Mouse (Mus musculus): ENCODE results near the gene Ms4a3. TPM values are rescaled to one million over a fixed set of nuclear protein-coding genes. Genes with fewer than 3 reads are reported as not detected.

The Ms4a3 gene
- polyA plus RNA-seq (2015; fragmentation: Nextera tagmentation; extraction: Ambion mirVana), result not detected in 2 replicates

- Histone ChIP-seq H3K9ac (no peak within 1 kb of the TSS), H3K9me3 (no peaks in the 10 kb centered on the region), H3K27ac (no peak within 1 kb of the TSS), H3K27me3 (replicated peaks) (no peaks in the 10 kb centered on the region), H3K4me3 (no peak within 1 kb of the TSS), H3K36me3 (replicated peaks) (no peaks in the 10 kb centered on the region), H3K4me2 (no peak within 1 kb of the TSS), H3K4me1 (no peaks in the 10 kb centered on the region)
- 84% methylated on average over 1 of the region's 1 CpGs for WGBS
- ATAC-seq (replicated peaks), result no peak
Observed at GRCm38 (mm10) chr19:11640732-11641131, at the start of gene Ms4a3. Ms4a3 (minus strand) TSS chr19:11640851.

- H3K4me3 ChIP-seq, result no peak overlapping the region
- H3K27ac ChIP-seq, result no peak overlapping the region
- H3K9me3 ChIP-seq, result no peaks in the 10 kb centered on the region
- no peaks in the 10 kb centered on the region for H3K36me3 ChIP-seq (replicated peaks)
- no peaks in the 10 kb centered on the region for H3K27me3 ChIP-seq (replicated peaks)
- no peaks in the 10 kb centered on the region for H3K4me1 ChIP-seq
- H3K9ac ChIP-seq, result no peak overlapping the region
- no peak for ATAC-seq (replicated peaks)
- no peak overlapping the region for H3K4me2 ChIP-seq
Observed at GRCm38 (mm10) chr19:11661562-11661961, 20.9 kb upstream of the Ms4a3 start.

GRCm38 (mm10) chr19:11660459-11660858 lies 19.8 kb upstream of the Ms4a3 start, which contains the start of gene Oosp2:
Oosp2 (minus strand) TSS chr19:11660559.
- Histone ChIP-seq H3K9me3 (no peaks in the 10 kb centered on the region), H3K9ac (no peak within 1 kb of the TSS), H3K27ac (no peak within 1 kb of the TSS), H3K4me2 (no peak within 1 kb of the TSS), H3K27me3 (replicated peaks) (no peaks in the 10 kb centered on the region), H3K4me1 (no peaks in the 10 kb centered on the region), H3K4me3 (no peak within 1 kb of the TSS), H3K36me3 (replicated peaks) (no peaks in the 10 kb centered on the region)
- WGBS, result 89% methylated on average over 5 of the region's 5 CpGs
- no peak for ATAC-seq (replicated peaks)

- 74% methylated on average over 2 of the region's 2 CpGs for WGBS
- no peak overlapping the region for H3K9ac ChIP-seq
Observed at GRCm38 (mm10) chr19:11659142-11659541, 18.5 kb upstream of the Ms4a3 start.

GRCm38 (mm10) chr19:11649564-11649963 lies 8.9 kb upstream of the Ms4a3 start:
- ATAC-seq (replicated peaks), result peak; percentile 72; the same call in 1 of the 2 replicates
- Histone ChIP-seq H3K4me1 (no peaks in the 10 kb centered on the region), H3K9me3 (no peaks in the 10 kb centered on the region), H3K9ac (no peak overlapping the region), H3K27me3 (replicated peaks) (no peaks in the 10 kb centered on the region), H3K36me3 (replicated peaks) (no peaks in the 10 kb centered on the region), H3K27ac (no peak overlapping the region), H3K4me3 (no peak overlapping the region), H3K4me2 (no peak overlapping the region)
- 75% methylated on average over 4 of the region's 4 CpGs for WGBS

More at GRCm38 (mm10) chr19:11659142-11659541, 18.5 kb upstream of the Ms4a3 start:
- H3K9me3 ChIP-seq, result no peaks in the 10 kb centered on the region
- H3K4me1 ChIP-seq, result no peaks in the 10 kb centered on the region
- no peaks in the 10 kb centered on the region for H3K36me3 ChIP-seq (replicated peaks)
- no peak overlapping the region for H3K27ac ChIP-seq
- no peaks in the 10 kb centered on the region for H3K27me3 ChIP-seq (replicated peaks)
- no peak overlapping the region for H3K4me3 ChIP-seq
- H3K4me2 ChIP-seq, result no peak overlapping the region
- ATAC-seq (replicated peaks), result no peak

- H3K27me3 ChIP-seq (replicated peaks), result no peaks in the 10 kb centered on the region
- no peak overlapping the region for H3K27ac ChIP-seq
- ATAC-seq (replicated peaks), result no peak
- H3K4me1 ChIP-seq, result no peaks in the 10 kb centered on the region
- no peak overlapping the region for H3K4me3 ChIP-seq
- no peaks in the 10 kb centered on the region for H3K36me3 ChIP-seq (replicated peaks)
- H3K9me3 ChIP-seq, result no peaks in the 10 kb centered on the region
- no peak overlapping the region for H3K4me2 ChIP-seq
- no peak overlapping the region for H3K9ac ChIP-seq
- 83% methylated on average over 3 of the region's 3 CpGs for WGBS
Observed at GRCm38 (mm10) chr19:11646166-11646565, 5.5 kb upstream of the Ms4a3 start.

GRCm38 (mm10) chr19:11639038-11639437 lies 1.6 kb downstream of the Ms4a3 start:
- no peaks in the 10 kb centered on the region for H3K4me1 ChIP-seq
- no peak overlapping the region for H3K4me2 ChIP-seq
- H3K4me3 ChIP-seq, result no peak overlapping the region
- H3K9me3 ChIP-seq, result no peaks in the 10 kb centered on the region
- H3K27ac ChIP-seq, result no peak overlapping the region
- H3K36me3 ChIP-seq (replicated peaks), result no peaks in the 10 kb centered on the region
- ATAC-seq (replicated peaks), result no peak
- 80% methylated on average over 4 of the region's 4 CpGs for WGBS
- no peak overlapping the region for H3K9ac ChIP-seq
- H3K27me3 ChIP-seq (replicated peaks), result no peaks in the 10 kb centered on the region

GRCm38 (mm10) chr19:11635572-11635971 lies 5.1 kb downstream of the Ms4a3 start:
- H3K4me3 ChIP-seq, result no peak overlapping the region
- no peaks in the 10 kb centered on the region for H3K9me3 ChIP-seq
- no peak overlapping the region for H3K9ac ChIP-seq
- H3K27ac ChIP-seq, result no peak overlapping the region
- WGBS, result 82% methylated on average over 5 of the region's 5 CpGs
- H3K27me3 ChIP-seq (replicated peaks), result no peaks in the 10 kb centered on the region
- H3K4me1 ChIP-seq, result no peaks in the 10 kb centered on the region
- H3K36me3 ChIP-seq (replicated peaks), result no peaks in the 10 kb centered on the region
- no peak for ATAC-seq (replicated peaks)
- H3K4me2 ChIP-seq, result no peak overlapping the region

GRCm38 (mm10) chr19:11634330-11634729 lies 6.3 kb downstream of the Ms4a3 start:
- no peak for ATAC-seq (replicated peaks)
- Histone ChIP-seq H3K27me3 (replicated peaks) (no peaks in the 10 kb centered on the region), H3K4me2 (no peak overlapping the region), H3K4me3 (no peak overlapping the region), H3K9ac (no peak overlapping the region), H3K4me1 (no peaks in the 10 kb centered on the region), H3K27ac (no peak overlapping the region), H3K9me3 (no peaks in the 10 kb centered on the region), H3K36me3 (replicated peaks) (no peaks in the 10 kb centered on the region)
- 82% methylated on average over 2 of the region's 2 CpGs for WGBS

- H3K27ac ChIP-seq, result no peak overlapping the region
- 82% methylated on average over 1 of the region's 1 CpGs for WGBS
- ATAC-seq (replicated peaks), result no peak
- H3K4me1 ChIP-seq, result no peaks in the 10 kb centered on the region
- no peaks in the 10 kb centered on the region for H3K36me3 ChIP-seq (replicated peaks)
- no peak overlapping the region for H3K9ac ChIP-seq
- H3K27me3 ChIP-seq (replicated peaks), result no peaks in the 10 kb centered on the region
- H3K4me3 ChIP-seq, result no peak overlapping the region
- no peak overlapping the region for H3K4me2 ChIP-seq
- no peaks in the 10 kb centered on the region for H3K9me3 ChIP-seq
Observed at GRCm38 (mm10) chr19:11633732-11634131, 6.9 kb downstream of the Ms4a3 start.

- no peak overlapping the region for H3K9ac ChIP-seq
- no peaks in the 10 kb centered on the region for H3K27me3 ChIP-seq (replicated peaks)
- WGBS, result 88% methylated on average over 5 of the region's 5 CpGs
- no peak overlapping the region for H3K4me2 ChIP-seq
- H3K27ac ChIP-seq, result no peak overlapping the region
- H3K4me1 ChIP-seq, result no peaks in the 10 kb centered on the region
- no peaks in the 10 kb centered on the region for H3K36me3 ChIP-seq (replicated peaks)
- no peak overlapping the region for H3K4me3 ChIP-seq
- no peaks in the 10 kb centered on the region for H3K9me3 ChIP-seq
- ATAC-seq (replicated peaks), result no peak
Observed at GRCm38 (mm10) chr19:11625231-11625630, 15.4 kb downstream of the Ms4a3 start.

- H3K27me3 ChIP-seq (replicated peaks), result no peaks in the 10 kb centered on the region
- H3K4me1 ChIP-seq, result no peaks in the 10 kb centered on the region
- H3K9ac ChIP-seq, result no peak overlapping the region
- no peaks in the 10 kb centered on the region for H3K36me3 ChIP-seq (replicated peaks)
- no peak for ATAC-seq (replicated peaks)
- no peak overlapping the region for H3K27ac ChIP-seq
- no peak overlapping the region for H3K4me3 ChIP-seq
- no peaks in the 10 kb centered on the region for H3K9me3 ChIP-seq
- no peak overlapping the region for H3K4me2 ChIP-seq
Observed at GRCm38 (mm10) chr19:11624800-11625199, 15.9 kb downstream of the Ms4a3 start.

- Histone ChIP-seq H3K4me3 (no peak within 1 kb of the TSS), H3K36me3 (replicated peaks) (no peaks in the 10 kb centered on the region), H3K4me1 (no peaks in the 10 kb centered on the region), H3K9me3 (no peaks in the 10 kb centered on the region), H3K27me3 (replicated peaks) (no peaks in the 10 kb centered on the region), H3K4me2 (no peak within 1 kb of the TSS), H3K9ac (no peak within 1 kb of the TSS), H3K27ac (no peak within 1 kb of the TSS)
- WGBS, result 86% methylated on average over 2 of the region's 2 CpGs
- no peak for ATAC-seq (replicated peaks)
Observed at GRCm38 (mm10) chr19:11623551-11623950, 17.1 kb downstream of the Ms4a3 start, which contains the start of gene Ms4a2. Ms4a2 (minus strand) TSS chr19:11623719.
